Mouse (Mus musculus) MEL (cell line): Measurements from ENCODE around the gene Fuz.

ENCODE experiments used
- CHD1 ChIP-seq: IDR thresholded peaks from 2 replicates; pipeline ENCODE4 v1.6.1; 2012; ENCODE audit warnings: low read depth, mild to moderate bottlenecking, inconsistent platforms, low read length, improper control_type of control experiment
- CTCF ChIP-seq, 3 experiments: IDR thresholded peaks in 2 of 3; conservative IDR thresholded peaks in 1 of 3; 2 replicates each; pipeline ENCODE4 v1.5.1; 2011 to 2012; ENCODE audit warnings: low read length in 3 of 3, low read depth in 2 of 3, mild to moderate bottlenecking in 2 of 3, improper control_type of control experiment in 1 of 3, inconsistent platforms in 1 of 3, mixed read lengths in 1 of 3, moderate library complexity in 1 of 3; ENCODE audit not compliant: control insufficient read depth in 1 of 3, insufficient read depth in 1 of 3, poor library complexity in 1 of 3, severe bottlenecking in 1 of 3
- EP300 ChIP-seq, 2 experiments: IDR thresholded peaks; 2 replicates each; pipeline ENCODE4 v1.6.1; 2011; ENCODE audit warnings: improper control_type of control experiment in 2 of 2, low read length in 2 of 2, low read depth in 1 of 2, mild to moderate bottlenecking in 1 of 2
- ETS1 ChIP-seq: IDR thresholded peaks from 2 replicates; pipeline ENCODE4 v1.6.1; 2012; ENCODE audit warnings: low read depth, mild to moderate bottlenecking, inconsistent platforms, low read length, improper control_type of control experiment, moderate library complexity
- MAX ChIP-seq: IDR thresholded peaks from 2 replicates; pipeline ENCODE4 v1.6.1; 2011; ENCODE audit warnings: low read length, improper control_type of control experiment
- SMC3 ChIP-seq: IDR thresholded peaks from 2 replicates; pipeline ENCODE4 v1.6.1; 2011; ENCODE audit warnings: low read depth, low read length, improper control_type of control experiment
- USF2 ChIP-seq, 2 experiments: IDR thresholded peaks; 2 replicates each; pipeline ENCODE4 v1.6.1; 2011 to 2012; ENCODE audit warnings: improper control_type of control experiment in 2 of 2, low read length in 2 of 2, borderline replicate concordance in 1 of 2, inconsistent platforms in 1 of 2, low read depth in 1 of 2, mild to moderate bottlenecking in 1 of 2; ENCODE audit not compliant: insufficient read depth in 1 of 2

- TF ChIP-seq CTCF (IDR thresholded peaks at IDR 0.05 in 2 of 3, conservative IDR thresholded peaks at IDR 0.05 in 1 of 3; ENCODE audit: control insufficient read depth in 1 of 3, insufficient read depth in 1 of 3, low read depth in 2 of 3, low read length in 3 of 3, poor library complexity in 1 of 3, severe bottlenecking in 1 of 3) = no peak
- no peak for TF ChIP-seq SMC3
- TF ChIP-seq MAX = no peak
- TF ChIP-seq ETS1 = no peak
- no peak for TF ChIP-seq EP300 (IDR thresholded peaks at IDR 0.05; ENCODE audit: low read depth in 1 of 2, low read length in 2 of 2)
- no peak for TF ChIP-seq CHD1
- TF ChIP-seq USF2 (IDR thresholded peaks at IDR 0.05; ENCODE audit: borderline replicate concordance in 1 of 2, insufficient read depth in 1 of 2, low read depth in 1 of 2, low read length in 2 of 2) = no peak
Observed at GRCm38 (mm10) chr7:44938680-44939079, 42.8 kb downstream of the Fuz start.
